Mouse (Mus musculus) G1E-ER4 (cell line): Measurements from ENCODE around the gene Mgat5b. TPM values are rescaled to one million over a fixed set of nuclear protein-coding genes. Genes with fewer than 3 reads are reported as not detected.

Experiments used
- GATA1 ChIP-seq: IDR thresholded peaks from one replicate; pipeline ENCODE4 v1.8.0; 2012; ENCODE audit warnings: low read length, inconsistent platforms
- polyA plus RNA-seq: library from polyadenylated mRNA; stranded (reverse); fragments of >175 nt; gene quantifications from 2 replicates; pipeline ENCODE4 v1.2.3, GENCODE M21; 2012

The Mgat5b gene
- polyA plus RNA-seq, 1 experiment = not detected

DNA sequence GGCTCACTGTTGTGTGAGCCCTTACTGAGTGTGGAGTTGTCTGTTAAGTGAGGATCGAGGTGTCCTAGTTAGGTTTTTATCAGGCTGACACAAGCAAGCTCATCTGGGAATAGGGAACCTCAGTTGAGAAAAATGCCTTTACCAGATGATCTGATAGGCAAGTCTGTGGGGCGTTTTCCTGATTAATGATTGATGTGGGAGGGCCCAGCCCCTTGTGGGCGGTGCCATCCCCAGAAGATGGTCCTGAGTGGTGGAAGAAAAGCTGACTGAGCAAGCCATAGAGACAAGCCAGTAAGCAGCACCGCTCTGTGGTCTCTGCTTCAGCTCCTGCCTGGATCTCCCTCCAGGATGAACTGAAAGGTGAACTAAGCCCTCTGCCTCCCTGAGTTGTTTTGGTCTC, 112.6 kb downstream of the Mgat5b start:
- TF ChIP-seq GATA1 = no peak

DNA sequence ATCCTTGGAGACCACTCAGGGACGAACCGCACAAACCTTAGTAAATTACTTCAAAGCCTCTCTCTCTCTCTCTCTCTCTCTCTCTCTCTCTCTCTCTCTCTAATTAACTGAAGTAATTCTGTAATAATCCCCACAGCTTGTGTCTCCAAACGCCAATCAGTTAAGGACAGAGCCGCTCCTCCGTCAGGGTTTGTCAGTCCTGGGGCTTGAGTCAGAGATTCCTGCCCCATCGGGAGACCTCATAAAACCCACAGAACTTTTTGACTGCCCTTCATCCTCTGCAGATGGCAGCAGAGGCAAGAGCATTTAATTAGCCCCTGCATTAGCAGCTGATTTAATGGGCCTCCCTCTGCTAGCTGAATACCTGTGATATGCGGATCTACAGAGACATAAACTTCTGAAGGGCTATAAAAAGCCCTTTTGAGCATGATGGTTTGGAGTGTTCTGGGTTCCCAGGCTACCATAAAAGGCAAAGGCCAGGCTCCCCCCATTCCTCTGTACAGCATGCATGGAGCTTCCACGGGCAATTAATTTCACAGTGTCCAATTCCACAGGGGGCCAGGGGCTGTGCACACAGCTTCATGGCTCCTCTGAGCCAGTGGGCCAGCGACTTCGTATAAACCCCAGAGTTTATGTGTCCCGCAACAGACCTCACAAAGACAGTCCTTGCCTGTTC, 117.1 kb downstream of the Mgat5b start:
- no peak for TF ChIP-seq GATA1

Other genes starting within 250 kb of the Mgat5b start
- not detected in 2 replicates for gene St6galnac1, start 143.4 kb upstream of the Mgat5b start, polyA plus RNA-seq
- gene Mxra7, start 90.8 kb upstream of the Mgat5b start, polyA plus RNA-seq = not detected in 2 replicates
- 63.8 and 85.4 TPM in 2 replicates for gene Mettl23, start 75.6 kb upstream of the Mgat5b start, polyA plus RNA-seq
- gene Jmjd6, start 75.4 kb upstream of the Mgat5b start, polyA plus RNA-seq = 36.6 and 47.3 TPM in 2 replicates
- 7.1 and 7.4 TPM in 2 replicates for gene Mfsd11, start 66.4 kb upstream of the Mgat5b start, polyA plus RNA-seq
- gene Srsf2, start 65.8 kb upstream of the Mgat5b start, polyA plus RNA-seq = 1,994 and 2,305 TPM in 2 replicates
- 58.0 and 66.2 TPM in 2 replicates for gene Sec14l1, start 196.3 kb downstream of the Mgat5b start, polyA plus RNA-seq